Mouse (Mus musculus): ENCODE measurements around the gene Cyp2c40. TPM values are rescaled to one million over a fixed set of nuclear protein-coding genes. Genes with fewer than 3 reads are reported as not detected.
"Not testable (repeated sequence)": the region's sequence is repeated elsewhere in the genome, so short reads cannot be mapped to it uniquely, and the experiment has no call there.

Cyp2c40 gene
- polyA plus RNA-seq (2015; fragmentation: Nextera tagmentation; extraction: Ambion mirVana) = not detected in 2 replicates

DNA sequence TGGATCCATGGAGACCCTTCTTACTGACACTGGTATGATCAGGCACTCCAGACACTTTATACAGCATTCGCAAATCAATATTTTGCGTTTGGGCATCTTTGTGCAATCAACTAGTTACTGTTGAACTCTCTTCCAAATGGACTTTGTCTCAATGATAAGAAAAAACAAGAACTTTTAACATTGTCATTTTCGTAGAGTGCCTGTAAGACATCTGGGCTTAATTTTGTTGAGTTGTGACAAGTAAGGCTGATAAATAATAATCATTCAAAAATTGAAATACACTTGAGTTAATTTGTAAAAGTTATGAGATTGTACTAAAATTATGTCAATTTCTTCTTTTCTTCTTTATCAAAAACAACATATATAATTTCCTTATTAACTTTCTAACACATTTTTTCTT, at the start of gene Cyp2c40:
Cyp2c40 (minus strand) TSS at position 101 of the 400 bp plus-strand sequence.
- not testable (repeated sequence) for ATAC-seq (ENCODE audit: low FRiP score, low read depth); H3K36me3 ChIP-seq; H3K27me3 ChIP-seq; H3K4me1 ChIP-seq; H3K27ac ChIP-seq; H3K4me2 ChIP-seq (replicated peaks); H3K9me3 ChIP-seq; H3K9ac ChIP-seq; H3K4me3 ChIP-seq
- WGBS = 87% methylated on average over 3 of the region's 3 CpGs

DNA sequence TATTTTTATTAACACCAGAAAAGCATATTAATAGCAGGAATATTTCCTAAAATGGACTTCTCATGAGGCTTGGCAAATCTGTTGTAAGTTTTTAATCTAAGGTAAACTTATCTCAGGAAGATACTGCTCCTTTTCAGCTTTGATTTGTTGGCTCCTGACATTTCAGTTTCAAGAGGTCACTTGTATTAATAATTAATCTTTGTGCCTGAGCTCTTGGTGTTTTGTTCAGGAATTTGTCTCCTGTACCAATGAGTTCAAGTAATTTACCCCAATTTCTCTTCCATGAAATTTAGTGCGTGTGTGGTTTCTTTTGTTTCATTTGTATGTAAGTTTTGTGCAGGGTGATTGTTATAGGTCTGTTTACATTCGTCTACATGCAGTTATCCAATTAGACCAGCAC, 8.3 kb upstream of the Cyp2c40 start:
- not testable (repeated sequence) for H3K9me3 ChIP-seq; H3K9ac ChIP-seq; H3K27ac ChIP-seq; H3K36me3 ChIP-seq; H3K27me3 ChIP-seq; H3K4me3 ChIP-seq; H3K4me1 ChIP-seq; H3K4me2 ChIP-seq (replicated peaks); ATAC-seq (ENCODE audit: low FRiP score, low read depth)
- 75% methylated on average over 2 of the region's 2 CpGs for WGBS

DNA sequence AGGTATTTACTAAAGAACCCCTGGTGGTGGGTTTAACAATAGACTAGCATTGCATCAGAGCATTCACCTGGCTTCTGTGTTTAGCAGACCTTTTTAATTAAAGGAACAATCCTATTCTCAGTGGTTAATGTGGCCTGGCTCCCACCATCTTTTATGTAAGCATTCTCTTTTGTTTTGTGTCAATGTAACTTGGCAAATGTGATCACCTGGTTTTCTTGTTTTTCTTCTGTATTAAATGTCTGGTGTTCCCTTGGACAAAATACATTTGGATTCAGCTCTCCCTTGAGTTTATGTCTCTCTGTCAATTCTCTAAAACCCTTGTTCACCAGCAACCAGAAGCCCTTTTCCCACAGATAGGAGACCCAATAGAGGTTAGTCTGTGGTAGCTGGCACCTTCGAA, 3.8 kb upstream of the Cyp2c40 start:
- not testable (repeated sequence) for H3K36me3 ChIP-seq; H3K9me3 ChIP-seq; H3K27ac ChIP-seq; H3K27me3 ChIP-seq; H3K4me2 ChIP-seq (replicated peaks); H3K4me1 ChIP-seq; H3K9ac ChIP-seq; H3K4me3 ChIP-seq; ATAC-seq (ENCODE audit: low FRiP score, low read depth)
- WGBS = 84% methylated on average over 1 of the region's 1 CpGs

DNA sequence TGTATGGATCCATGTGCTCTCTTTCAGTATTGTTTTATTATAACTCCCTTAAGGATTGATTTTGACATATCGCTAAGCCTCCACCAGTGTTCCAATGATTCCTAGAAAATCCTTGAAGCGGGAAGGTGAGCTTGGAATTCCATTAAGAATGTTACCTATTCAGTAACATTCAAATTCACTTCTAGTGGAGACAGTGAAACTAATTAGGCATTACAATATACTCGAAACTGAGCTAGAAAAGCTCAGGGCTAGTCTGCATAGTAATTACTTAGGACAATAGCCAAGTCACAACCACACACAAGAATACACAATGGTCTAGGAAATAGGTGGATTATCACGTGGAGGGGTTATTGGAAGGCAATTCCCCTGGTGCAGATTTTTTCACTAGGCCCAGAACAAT, 3.4 kb upstream of the Cyp2c40 start:
- not testable (repeated sequence) for ATAC-seq (ENCODE audit: low FRiP score, low read depth); H3K36me3 ChIP-seq; H3K9me3 ChIP-seq; H3K9ac ChIP-seq; H3K27ac ChIP-seq; H3K4me1 ChIP-seq; H3K4me2 ChIP-seq (replicated peaks); H3K4me3 ChIP-seq; H3K27me3 ChIP-seq
- 69% methylated on average over 4 of the region's 4 CpGs for WGBS

DNA sequence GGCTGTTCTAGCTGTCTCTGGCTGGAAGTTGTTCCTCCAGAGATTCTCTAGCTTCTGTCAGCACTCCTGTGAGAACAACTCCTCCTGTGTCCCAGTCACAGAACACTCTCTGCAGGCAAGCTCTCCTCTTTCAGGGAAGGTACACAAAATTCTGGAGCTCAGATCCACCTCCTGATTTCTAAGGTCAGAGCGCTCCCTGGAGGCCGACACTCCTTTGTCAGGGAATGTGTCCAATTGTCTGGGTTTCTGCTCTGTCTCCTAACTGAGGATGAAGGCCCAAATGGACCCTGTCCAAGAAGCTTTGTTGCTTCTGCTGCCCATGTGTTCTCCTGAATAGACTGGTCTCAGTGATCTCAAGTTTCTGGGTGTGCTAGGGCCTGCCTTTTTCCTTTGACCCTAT, 27.2 kb downstream of the Cyp2c40 start:
- not testable (repeated sequence) for H3K36me3 ChIP-seq; H3K9ac ChIP-seq; H3K9me3 ChIP-seq; H3K4me2 ChIP-seq (replicated peaks); H3K27me3 ChIP-seq; H3K27ac ChIP-seq; ATAC-seq (ENCODE audit: low FRiP score, low read depth); H3K4me3 ChIP-seq; H3K4me1 ChIP-seq
- WGBS = 88% methylated on average over 2 of the region's 2 CpGs

DNA sequence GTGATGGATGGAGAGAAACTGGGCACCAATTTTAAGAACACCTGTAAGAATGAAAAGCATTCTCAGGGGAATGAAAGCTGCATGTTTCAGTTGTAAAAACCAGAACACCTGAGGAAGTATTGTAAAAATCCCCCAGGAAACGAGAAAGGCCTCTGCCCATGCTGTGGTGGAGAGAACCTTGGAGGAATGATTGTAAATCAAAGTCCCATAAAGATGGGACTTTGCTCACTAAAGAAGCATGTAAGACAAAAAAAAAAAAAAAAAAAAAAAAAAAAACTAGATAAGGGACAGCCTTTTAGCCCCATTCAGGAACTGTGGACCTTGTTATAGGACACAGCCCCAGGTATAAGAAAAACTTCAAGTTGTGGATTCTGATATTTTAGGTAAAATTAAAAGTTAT, 67.3 kb downstream of the Cyp2c40 start:
- no peak for ATAC-seq (ENCODE audit: low FRiP score, low read depth)
- WGBS = 42% methylated on average over 1 of the region's 1 CpGs
- Histone ChIP-seq H3K4me1 (no peaks in the 10 kb centered on the region), H3K9me3 (no peaks in the 10 kb centered on the region), H3K9ac (no peak overlapping the region), H3K27me3 (no peaks in the 10 kb centered on the region), H3K36me3 (no peaks in the 10 kb centered on the region), H3K4me3 (no peak overlapping the region), H3K27ac (no peak overlapping the region), H3K4me2 (replicated peaks) (no peak overlapping the region)

- H3K27me3 ChIP-seq; H3K9me3 ChIP-seq; ATAC-seq (ENCODE audit: low FRiP score, low read depth); H3K27ac ChIP-seq; H3K4me2 ChIP-seq (replicated peaks); H3K4me1 ChIP-seq; H3K36me3 ChIP-seq; H3K4me3 ChIP-seq; H3K9ac ChIP-seq: not testable (repeated sequence)
- WGBS = 76% methylated on average over 1 of the region's 1 CpGs
Measured at GRCm38 (mm10) chr19:39744361-39744760, 68.3 kb downstream of the Cyp2c40 start.

- 83% methylated on average over 2 of the region's 2 CpGs for WGBS
- H3K9ac ChIP-seq = no peak within 1 kb of the TSS
- no peak within 1 kb of the TSS for H3K4me2 ChIP-seq (replicated peaks)
Measured at GRCm38 (mm10) chr19:39740920-39741319, 71.7 kb downstream of the Cyp2c40 start, which contains the start of gene Cyp2c68. Gene Cyp2c68, minus strand, starts transcription at chr19:39741054.

More at GRCm38 (mm10) chr19:39740920-39741319, 71.7 kb downstream of the Cyp2c40 start, which contains the start of gene Cyp2c68:
- no peaks in the 10 kb centered on the region for H3K36me3 ChIP-seq
- H3K27me3 ChIP-seq = no peaks in the 10 kb centered on the region
- H3K4me3 ChIP-seq = no peak within 1 kb of the TSS
- no peaks in the 10 kb centered on the region for H3K9me3 ChIP-seq
- no peak for ATAC-seq (ENCODE audit: low FRiP score, low read depth)
- H3K27ac ChIP-seq = no peak within 1 kb of the TSS
- H3K4me1 ChIP-seq = no peaks in the 10 kb centered on the region

Other genes with a start within 250 kb of the Cyp2c40 start
- gene Cyp2c67, start 163.8 kb downstream of the Cyp2c40 start, polyA plus RNA-seq (2015; fragmentation: Nextera tagmentation; extraction: Ambion mirVana) = not detected in 2 replicates
- 0.32 TPM in 1 of 2 replicates, not detected in the other for gene Cyp2c68, start 71.8 kb downstream of the Cyp2c40 start, polyA plus RNA-seq (2015; fragmentation: Nextera tagmentation; extraction: Ambion mirVana)
- gene Cyp2c69, start 74.0 kb upstream of the Cyp2c40 start, polyA plus RNA-seq (2015; fragmentation: Nextera tagmentation; extraction: Ambion mirVana) = not detected in 2 replicates
- not detected in 2 replicates for gene Cyp2c37, start 179.6 kb upstream of the Cyp2c40 start, polyA plus RNA-seq (2015; fragmentation: Nextera tagmentation; extraction: Ambion mirVana)

Measured in limb, embryonic 13.5 days (tissue).